26 mouse cellular contexts compared by ENCODE assay signal in genomic region chr4:98688520-98688919, GRCm38 (mm10). TPM values are rescaled to one million over a fixed set of nuclear protein-coding genes. Genes with fewer than 3 reads are reported as not detected.
A peak's percentile ranks its signal among the peaks of the same experiment; 100 is the strongest.
DNase-seq lines count a peak whose midpoint lies in the region; ATAC-seq lines count a peak whose summit lies in the region.
"Had no signal": no experiment of that assay in that cellular context is flagged by ENCODE, and none has a peak within 500 bp of the region (broad histone marks: within the 10 kb centered on the region; RNA-seq: fewer than 3 reads in every experiment).

No protein-coding gene starts in this region.

- 0 out of 2 replicates have a peak overlapping the region, but pooled peaks have one; percentile 37 for H3K27ac ChIP-seq in hindbrain, embryonic 11.5 days (ENCODE audit: low read depth, low read length)
- H3K27ac ChIP-seq in hindbrain, embryonic 10.5 days: no peak overlapping the region
- H3K27ac ChIP-seq in hindbrain, embryonic 14.5 days: peak overlapping the region; percentile 70
- peak overlapping the region; percentile 57 for H3K27ac ChIP-seq in midbrain, embryonic 13.5 days
- no peak overlapping the region for H3K27ac ChIP-seq in neural tube, embryonic 14.5 days (ENCODE audit: low read depth, low read length)
- H3K27ac ChIP-seq: embryonic facial prominence, embryonic 12.5 days; gastrocnemius, adult 2 months; limb, embryonic 15.5 days; liver, embryonic 15.5 days; lung, embryonic 15.5 days had no signal

- H3K9me3 ChIP-seq in hindbrain, embryonic 11.5 days (ENCODE audit: control insufficient read depth, low read length): no peaks in the 10 kb centered on the region
- no peaks in the 10 kb centered on the region for H3K9me3 ChIP-seq in hindbrain, embryonic 10.5 days
- no peaks in the 10 kb centered on the region for H3K9me3 ChIP-seq in hindbrain, embryonic 14.5 days (ENCODE audit: control insufficient read depth, low read length)
- no peaks in the 10 kb centered on the region for H3K9me3 ChIP-seq in midbrain, embryonic 13.5 days
- no peaks in the 10 kb centered on the region for H3K9me3 ChIP-seq in neural tube, embryonic 14.5 days (ENCODE audit: control insufficient read depth, low read length)
- H3K9me3 ChIP-seq: embryonic facial prominence, embryonic 12.5 days; limb, embryonic 15.5 days; liver, embryonic 15.5 days; lung, embryonic 15.5 days had no signal

- peak; percentile 13 for DNase-seq in hindbrain, embryonic 11.5 days (ENCODE audit: low spot score)
- DNase-seq in hindbrain, embryonic 10.5 days (ENCODE audit: low spot score): no peak
- DNase-seq in hindbrain, embryonic 14.5 days (ENCODE audit: low spot score): no peak
- DNase-seq in layer of hippocampus, postnatal 10 days (ENCODE audit: low spot score in 2 of 2): no peak
- DNase-seq in spleen, postnatal 10 days (ENCODE audit: low spot score in 2 of 2): no peak
- DNase-seq: adrenal gland, postnatal 36 days; cerebellum, adult 11 months; gastrocnemius, adult 2 months; kidney, adult 2 months; kidney, postnatal 10 days; left cerebral cortex, postnatal 4 days; lung, postnatal 36 days; thymus, postnatal 14 days had no signal

- H3K9ac ChIP-seq in hindbrain, embryonic 11.5 days (ENCODE audit: low read depth, low read length): no peak overlapping the region
- H3K9ac ChIP-seq in hindbrain, embryonic 14.5 days: peak overlapping the region; percentile 14; the same call in 1 of the 2 replicates
- H3K9ac ChIP-seq in midbrain, embryonic 13.5 days (replicated peaks): no peak overlapping the region
- H3K9ac ChIP-seq in neural tube, embryonic 14.5 days (replicated peaks; ENCODE audit: low read depth, low read length): no peak overlapping the region
- H3K9ac ChIP-seq: embryonic facial prominence, embryonic 12.5 days; limb, embryonic 15.5 days; liver, embryonic 15.5 days; lung, embryonic 15.5 days had no signal

- no peaks in the 10 kb centered on the region for H3K36me3 ChIP-seq in hindbrain, embryonic 11.5 days (ENCODE audit: control insufficient read depth, insufficient read depth, low read length)
- peaks cover 8% of the 10 kb centered on the region; the same call in 1 of the 2 replicates for H3K36me3 ChIP-seq in hindbrain, embryonic 10.5 days
- H3K36me3 ChIP-seq in hindbrain, embryonic 14.5 days (replicated peaks; ENCODE audit: control insufficient read depth, insufficient read depth): no peaks in the 10 kb centered on the region
- no peaks in the 10 kb centered on the region for H3K36me3 ChIP-seq in midbrain, embryonic 13.5 days
- H3K36me3 ChIP-seq in neural tube, embryonic 14.5 days (ENCODE audit: control insufficient read depth, insufficient read depth, low read length): no peaks in the 10 kb centered on the region
- H3K36me3 ChIP-seq: liver, embryonic 15.5 days had no signal

- H3K27me3 ChIP-seq in hindbrain, embryonic 11.5 days (ENCODE audit: control insufficient read depth, insufficient read depth, low read length): no peaks in the 10 kb centered on the region; the same call in 1 of the 2 replicates
- H3K27me3 ChIP-seq in hindbrain, embryonic 10.5 days (ENCODE audit: insufficient read depth, poor library complexity, severe bottlenecking): no peaks in the 10 kb centered on the region
- no peaks in the 10 kb centered on the region for H3K27me3 ChIP-seq in hindbrain, embryonic 14.5 days (ENCODE audit: control insufficient read depth, insufficient read depth, low read length)
- no peaks in the 10 kb centered on the region for H3K27me3 ChIP-seq in midbrain, embryonic 13.5 days
- H3K27me3 ChIP-seq in neural tube, embryonic 14.5 days (ENCODE audit: control insufficient read depth, insufficient read depth, low read length): no peaks in the 10 kb centered on the region
- H3K27me3 ChIP-seq: embryonic facial prominence, embryonic 12.5 days; limb, embryonic 15.5 days; liver, embryonic 15.5 days; lung, embryonic 15.5 days had no signal

- whole genome bisulfite sequencing in hindbrain, embryonic 11.5 days: 58% methylated on average over 9 of the region's 9 CpGs
- 73% methylated on average over 9 of the region's 9 CpGs for WGBS in hindbrain, embryonic 10.5 days
- WGBS in hindbrain, embryonic 14.5 days: 45% methylated on average over 9 of the region's 9 CpGs
- 65% methylated on average over 9 of the region's 9 CpGs for WGBS in midbrain, embryonic 13.5 days
- WGBS in neural tube, embryonic 14.5 days: 37% methylated on average over 9 of the region's 9 CpGs

- H3K4me3 ChIP-seq in hindbrain, embryonic 11.5 days (ENCODE audit: low read depth, low read length): no peak overlapping the region
- H3K4me3 ChIP-seq in hindbrain, embryonic 10.5 days: no peak overlapping the region
- no peak overlapping the region for H3K4me3 ChIP-seq in hindbrain, embryonic 14.5 days (replicated peaks; ENCODE audit: low read length)
- H3K4me3 ChIP-seq in midbrain, embryonic 13.5 days (replicated peaks): no peak overlapping the region
- no peak overlapping the region for H3K4me3 ChIP-seq in neural tube, embryonic 14.5 days (ENCODE audit: low read depth, low read length)
- H3K4me3 ChIP-seq: embryonic facial prominence, embryonic 12.5 days; erythroblast, embryonic 14.5 days; gastrocnemius, adult 2 months; limb, embryonic 15.5 days; liver, embryonic 15.5 days; lung, embryonic 15.5 days had no signal

- no peaks in the 10 kb centered on the region for H3K4me1 ChIP-seq in hindbrain, embryonic 11.5 days (replicated peaks; ENCODE audit: control insufficient read depth, insufficient read depth, low read length)
- H3K4me1 ChIP-seq in hindbrain, embryonic 10.5 days (replicated peaks): peaks cover 8% of the 10 kb centered on the region; the same call in 1 of the 2 replicates
- peaks cover 19% of the 10 kb centered on the region; the same call in 1 of the 2 replicates for H3K4me1 ChIP-seq in hindbrain, embryonic 14.5 days (replicated peaks; ENCODE audit: control insufficient read depth, insufficient read depth, low read length)
- peaks cover 18% of the 10 kb centered on the region for H3K4me1 ChIP-seq in midbrain, embryonic 13.5 days (replicated peaks)
- H3K4me1 ChIP-seq in neural tube, embryonic 14.5 days (ENCODE audit: control insufficient read depth, insufficient read depth, low read length): peaks cover 4% of the 10 kb centered on the region; the same call in 1 of the 2 replicates
- H3K4me1 ChIP-seq: embryonic facial prominence, embryonic 12.5 days; limb, embryonic 15.5 days; liver, embryonic 15.5 days; lung, embryonic 15.5 days had no signal

- no peak overlapping the region for H3K4me2 ChIP-seq in hindbrain, embryonic 11.5 days (replicated peaks; ENCODE audit: low read depth, low read length)
- peak overlapping the region; percentile 27 for H3K4me2 ChIP-seq in hindbrain, embryonic 14.5 days (replicated peaks)
- peak overlapping the region; percentile 30 for H3K4me2 ChIP-seq in midbrain, embryonic 13.5 days (replicated peaks)
- H3K4me2 ChIP-seq in neural tube, embryonic 14.5 days (ENCODE audit: low read depth, low read length): peak overlapping the region; percentile 9; the same call in 1 of the 2 replicates
- H3K4me2 ChIP-seq: embryonic facial prominence, embryonic 12.5 days; limb, embryonic 15.5 days; liver, embryonic 15.5 days; lung, embryonic 15.5 days had no signal

- peak; percentile 49; the same call in 1 of the 2 replicates for ATAC-seq in hindbrain, embryonic 11.5 days (ENCODE audit: low FRiP score)
- ATAC-seq in hindbrain, embryonic 14.5 days (ENCODE audit: low FRiP score): no peak
- peak; percentile 57 for ATAC-seq in midbrain, embryonic 13.5 days
- ATAC-seq in neural tube, embryonic 14.5 days (ENCODE audit: low read depth): peak; percentile 38; the same call in 1 of the 2 replicates

RNA-seq across cellular contexts. Expression of gene L1td1, which starts 38.0 kb away (rescaled TPM):
- 0.68 TPM in 1 of 2 replicates, not detected in the other for polyA plus RNA-seq in hindbrain, embryonic 11.5 days (2014; fragmentation: Nextera tagmentation; extraction: Ambion mirVana)
- 0.20 TPM in 1 of 2 replicates, not detected in the other for polyA plus RNA-seq in hindbrain, embryonic 10.5 days (2016; fragmentation: Nextera tagmentation; extraction: Ambion mirVana)
- not detected in 2 replicates for polyA plus RNA-seq in hindbrain, embryonic 14.5 days (2014; fragmentation: Nextera tagmentation; extraction: Ambion mirVana)
- polyA plus RNA-seq in midbrain, embryonic 13.5 days (2015; fragmentation: Nextera tagmentation; extraction: Ambion mirVana): not detected in 2 replicates
- polyA plus RNA-seq in neural tube, embryonic 14.5 days (2014; fragmentation: Nextera tagmentation; extraction: Ambion mirVana): not detected in 2 replicates
- total RNA-seq in layer of hippocampus, postnatal 10 days (2021): under 1 TPM in 1 of 2 experiments, not detected in 1; 0.34 TPM
- total RNA-seq: adrenal gland, adult 18-20 months; adrenal gland, postnatal 36 days; gastrocnemius, adult 2 months; gastrocnemius, postnatal 4 days; heart, adult 8-10 months; heart, postnatal 25 days; left cerebral cortex, postnatal 4 days had no signal
- polyA plus RNA-seq: erythroblast, embryonic 14.5 days; heart, embryonic 14.5 days; kidney, adult 2 months; liver, embryonic 15.5 days; spleen, adult 2 months had no signal

Comparison
In these comparisons a context has a peak if more than half of its experiments do, and no peak if none do; other contexts are left out.
1. H3K27ac ChIP-seq: peak in hindbrain, embryonic 11.5 days (single experiment), hindbrain, embryonic 14.5 days (single experiment) and midbrain, embryonic 13.5 days (single experiment); none in hindbrain, embryonic 10.5 days (single experiment) and neural tube, embryonic 14.5 days (single experiment).